ENCODE assay signal across 16 mouse cellular contexts in the genomic region with DNA sequence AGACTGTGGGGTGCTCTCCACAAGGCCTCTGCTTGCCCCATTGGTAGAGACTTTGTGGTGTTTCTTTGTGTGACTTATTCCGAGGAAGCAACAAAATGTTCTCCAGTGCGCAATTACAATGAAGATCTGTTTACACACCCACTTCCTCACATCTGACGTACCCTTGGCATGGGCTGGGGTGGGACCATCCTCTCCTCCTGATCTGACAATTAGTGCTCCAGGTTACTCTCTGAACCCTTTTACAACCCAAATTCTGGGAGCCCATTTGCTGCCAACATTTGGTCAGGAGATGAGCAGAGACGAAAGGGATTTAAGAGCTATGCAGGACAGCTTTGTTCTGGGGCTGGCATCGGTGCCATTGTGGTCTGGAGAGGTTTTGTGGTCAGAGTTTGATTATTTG.
"Had no signal": no experiment of that assay in that cellular context is flagged by ENCODE, and none has a peak within 500 bp of the region (broad histone marks: within the 10 kb centered on the region; RNA-seq: fewer than 3 reads in every experiment).

No protein-coding gene starts in this region.

- DNase-seq: liver, embryonic 13.5 days; lung, embryonic 14.5 days; right cerebral cortex, postnatal 14 days; thymus, adult 18-20 months; thymus, postnatal 25 days; thymus, postnatal 4 days had no signal

- H3K27ac ChIP-seq: liver, embryonic 13.5 days; liver, embryonic 15.5 days; macrophage; midbrain, embryonic 13.5 days; midbrain, embryonic 15.5 days; neural tube, embryonic 12.5 days; stomach, embryonic 15.5 days; stomach, postnatal 0 days had no signal

- H3K27me3 ChIP-seq: liver, embryonic 13.5 days; liver, embryonic 15.5 days; megakaryocyte, embryonic 14.5 days; midbrain, embryonic 13.5 days; midbrain, embryonic 15.5 days; neural tube, embryonic 12.5 days; stomach, embryonic 15.5 days had no signal

- H3K9me3 ChIP-seq: liver, embryonic 13.5 days; liver, embryonic 15.5 days; stomach, embryonic 15.5 days had no signal

- ATAC-seq: midbrain, embryonic 13.5 days; midbrain, embryonic 15.5 days had no signal

- H3K4me1 ChIP-seq: liver, embryonic 13.5 days; liver, embryonic 15.5 days; megakaryocyte, embryonic 14.5 days; midbrain, embryonic 13.5 days; midbrain, embryonic 15.5 days; neural tube, embryonic 12.5 days; stomach, embryonic 15.5 days had no signal

- H3K4me3 ChIP-seq: liver, embryonic 13.5 days; liver, embryonic 15.5 days; megakaryocyte, embryonic 14.5 days; midbrain, embryonic 13.5 days; midbrain, embryonic 15.5 days; neural tube, embryonic 12.5 days; stomach, embryonic 15.5 days had no signal

- H3K36me3 ChIP-seq: liver, embryonic 13.5 days; liver, embryonic 15.5 days; midbrain, embryonic 13.5 days; midbrain, embryonic 15.5 days; neural tube, embryonic 12.5 days; stomach, embryonic 15.5 days had no signal

- H3K4me2 ChIP-seq: liver, embryonic 11.5 days; liver, embryonic 13.5 days; liver, embryonic 15.5 days; lung, embryonic 14.5 days; midbrain, embryonic 11.5 days; midbrain, embryonic 13.5 days; midbrain, embryonic 15.5 days; neural tube, embryonic 12.5 days; stomach, embryonic 15.5 days had no signal

- H3K9ac ChIP-seq: liver, embryonic 13.5 days; liver, embryonic 15.5 days; lung, embryonic 14.5 days; midbrain, embryonic 13.5 days; midbrain, embryonic 15.5 days; neural tube, embryonic 12.5 days; stomach, embryonic 15.5 days had no signal
